Mouse (Mus musculus) lung, postnatal 0 days (tissue): ENCODE data around the gene Hoxa7.

ENCODE experiments used
- CTCF ChIP-seq: IDR thresholded peaks from 2 replicates; pipeline ENCODE4 v1.5.1; 2016; ENCODE audit warnings: antibody characterized with exemption, mild to moderate bottlenecking
- EP300 ChIP-seq: IDR thresholded peaks from 2 replicates; pipeline ENCODE4 v1.6.1; 2016; ENCODE audit warnings: antibody characterized with exemption, mild to moderate bottlenecking, control low read depth

DNA sequence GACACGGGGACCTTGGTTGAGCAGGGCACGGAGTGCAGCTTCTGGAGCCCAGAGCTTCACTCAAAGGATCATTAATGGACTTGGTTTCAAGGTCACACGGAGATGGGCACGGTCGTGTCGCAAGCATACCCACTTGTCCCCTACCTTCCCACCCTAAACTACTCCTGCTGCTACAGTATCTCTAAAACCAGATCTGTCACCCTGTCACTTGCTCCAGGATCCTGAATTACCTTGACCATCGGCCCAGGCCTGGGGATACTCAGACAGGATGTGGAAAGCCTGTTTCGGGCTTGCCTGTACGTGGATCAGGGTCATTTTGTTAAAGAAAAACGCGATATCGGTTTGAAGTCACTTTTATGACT is 12.0 kb downstream of the Hoxa7 start:
- no peak for TF ChIP-seq CTCF
- no peak for TF ChIP-seq EP300
